Mouse (Mus musculus) right cerebral cortex, adult 2 months (tissue): ENCODE results near the gene H2-DMb1.

ENCODE experiments used
- DNase-seq, 2 experiments: peaks; one replicate each; pipeline ENCODE4 v3.0.0; 2021 to 2022; ENCODE audit warnings: low spot score in 2 of 2

H2-DMb1 gene

GRCm38 (mm10) chr17:34208421-34208820 is 55.5 kb downstream of the H2-DMb1 start:
- no peak for DNase-seq

- no peak for DNase-seq
Measured at GRCm38 (mm10) chr17:34209680-34210079, 56.8 kb downstream of the H2-DMb1 start.
